Mouse (Mus musculus) hindlimb bud, embryonic 11.5 days (tissue): Measurements from ENCODE around the gene Kcnh3.

ENCODE experiments used
- DNase-seq: peaks from one replicate; pipeline ENCODE4 v3.0.0-alpha.2; 2012; ENCODE audit warnings: low read depth, low spot score; ENCODE audit errors: extremely low spot score

The Kcnh3 gene

GRCm38 (mm10) chr15:99284527-99285188 lies 60.0 kb downstream of the Kcnh3 start:
- DNase-seq, result no peak

- DNase-seq, result no peak
Measured at GRCm38 (mm10) chr15:99285189-99285535, 60.5 kb downstream of the Kcnh3 start.

- DNase-seq, result no peak
Measured at GRCm38 (mm10) chr15:99290586-99290985, 65.9 kb downstream of the Kcnh3 start.
